Mouse (Mus musculus): Measurements from ENCODE around the gene Kdelr1. TPM values are rescaled to one million over a fixed set of nuclear protein-coding genes. Genes with fewer than 3 reads are reported as not detected.

Gene Kdelr1
- polyA plus RNA-seq, 1 experiment: 122 TPM

- peaks cover 20% of the 10 kb centered on the region for H3K79me3 ChIP-seq (ENCODE audit: low read depth)
- peaks cover 13% of the 10 kb centered on the region for H3K36me3 ChIP-seq (ENCODE audit: control insufficient read depth, insufficient read depth)
- H3ac ChIP-seq (ENCODE audit: control insufficient read depth, insufficient read length, low read depth): no peak overlapping the region
- peaks cover 24% of the 10 kb centered on the region for H3K79me2 ChIP-seq (ENCODE audit: control insufficient read depth, insufficient read depth)
- TF ChIP-seq FOSL1 (IDR thresholded peaks at IDR 0.05; ENCODE audit: insufficient read depth, low read length, poor library complexity, severe bottlenecking) (no peak), CEBPB (IDR thresholded peaks at IDR 0.05; ENCODE audit: low read depth) (no peak), CTCF (IDR thresholded peaks at IDR 0.05; ENCODE audit: control insufficient read depth, insufficient read depth, insufficient read length) (no peak), MAX (IDR thresholded peaks at IDR 0.05) (no peak), MYOD1 (IDR thresholded peaks at IDR 0.05; ENCODE audit: control insufficient read depth, insufficient read length, low read depth) (no peak), MYOG (IDR thresholded peaks at IDR 0.05; ENCODE audit: control insufficient read depth, extremely low read depth, insufficient read length) (no peak), USF1 (IDR thresholded peaks at IDR 0.05; ENCODE audit: low read depth) (no peak)
- H3K27me3 ChIP-seq (ENCODE audit: control insufficient read depth, insufficient read depth, insufficient read length): peaks cover 20% of the 10 kb centered on the region
- H3K4me3 ChIP-seq (ENCODE audit: insufficient read depth, poor library complexity, severe bottlenecking): no peak overlapping the region
These were observed 39.3 kb upstream of the Kdelr1 start for GRCm38 (mm10) chr7:45833148-45833790.

GRCm38 (mm10) chr7:45833924-45834323, 38.6 kb upstream of the Kdelr1 start:
- H3K27me3 ChIP-seq (ENCODE audit: control insufficient read depth, insufficient read depth, insufficient read length): peaks cover 20% of the 10 kb centered on the region

GRCm38 (mm10) chr7:45842950-45843744, 29.4 kb upstream of the Kdelr1 start:
- no peaks in the 10 kb centered on the region for H3K79me2 ChIP-seq (ENCODE audit: control insufficient read depth, insufficient read depth)
- no peaks in the 10 kb centered on the region for H3K79me3 ChIP-seq (ENCODE audit: low read depth)
- H3K36me3 ChIP-seq (ENCODE audit: control insufficient read depth, insufficient read depth): no peaks in the 10 kb centered on the region
- no peak overlapping the region for H3K4me3 ChIP-seq (ENCODE audit: insufficient read depth, poor library complexity, severe bottlenecking)
- no peaks in the 10 kb centered on the region for H3K27me3 ChIP-seq (ENCODE audit: control insufficient read depth, insufficient read depth, insufficient read length)
- TF ChIP-seq USF1 (IDR thresholded peaks at IDR 0.05; ENCODE audit: low read depth) (no peak), MAX (IDR thresholded peaks at IDR 0.05) (no peak), CTCF (IDR thresholded peaks at IDR 0.05; ENCODE audit: control insufficient read depth, insufficient read depth, insufficient read length) (no peak), MYOG (IDR thresholded peaks at IDR 0.05; ENCODE audit: control insufficient read depth, extremely low read depth, insufficient read length) (no peak)
- H3ac ChIP-seq (ENCODE audit: control insufficient read depth, insufficient read length, low read depth): no peak overlapping the region

More at GRCm38 (mm10) chr7:45833924-45834323, 38.6 kb upstream of the Kdelr1 start:
- no peak overlapping the region for H3K4me3 ChIP-seq (ENCODE audit: insufficient read depth, poor library complexity, severe bottlenecking)
- H3K79me3 ChIP-seq (ENCODE audit: low read depth): peaks cover 16% of the 10 kb centered on the region
- no peak overlapping the region for H3ac ChIP-seq (ENCODE audit: control insufficient read depth, insufficient read length, low read depth)
- peaks cover 8% of the 10 kb centered on the region for H3K36me3 ChIP-seq (ENCODE audit: control insufficient read depth, insufficient read depth)
- H3K79me2 ChIP-seq (ENCODE audit: control insufficient read depth, insufficient read depth): peaks cover 18% of the 10 kb centered on the region
- TF ChIP-seq MAX (IDR thresholded peaks at IDR 0.05): no peak
- no peak for TF ChIP-seq MYOG (IDR thresholded peaks at IDR 0.05; ENCODE audit: control insufficient read depth, extremely low read depth, insufficient read length)
- no peak for TF ChIP-seq CEBPB (IDR thresholded peaks at IDR 0.05; ENCODE audit: low read depth)
- no peak for TF ChIP-seq FOSL1 (IDR thresholded peaks at IDR 0.05; ENCODE audit: insufficient read depth, low read length, poor library complexity, severe bottlenecking)
- no peak for TF ChIP-seq USF1 (IDR thresholded peaks at IDR 0.05; ENCODE audit: low read depth)
- no peak for TF ChIP-seq CTCF (IDR thresholded peaks at IDR 0.05; ENCODE audit: control insufficient read depth, insufficient read depth, insufficient read length)
- no peak for TF ChIP-seq MYOD1 (IDR thresholded peaks at IDR 0.05; ENCODE audit: control insufficient read depth, insufficient read length, low read depth)

GRCm38 (mm10) chr7:45848447-45849027, 24.0 kb upstream of the Kdelr1 start:
- no peaks in the 10 kb centered on the region for H3K36me3 ChIP-seq (ENCODE audit: control insufficient read depth, insufficient read depth)
- no peak for TF ChIP-seq FOSL1 (IDR thresholded peaks at IDR 0.05; ENCODE audit: insufficient read depth, low read length, poor library complexity, severe bottlenecking)
- no peak for TF ChIP-seq USF1 (IDR thresholded peaks at IDR 0.05; ENCODE audit: low read depth)
- no peak for TF ChIP-seq MYOD1 (IDR thresholded peaks at IDR 0.05; ENCODE audit: control insufficient read depth, insufficient read length, low read depth)
- no peak for TF ChIP-seq CEBPB (IDR thresholded peaks at IDR 0.05; ENCODE audit: low read depth)
- TF ChIP-seq CTCF (IDR thresholded peaks at IDR 0.05; ENCODE audit: control insufficient read depth, insufficient read depth, insufficient read length): no peak
- TF ChIP-seq MAX (IDR thresholded peaks at IDR 0.05): no peak
- TF ChIP-seq MYOG (IDR thresholded peaks at IDR 0.05; ENCODE audit: control insufficient read depth, extremely low read depth, insufficient read length): no peak
- no peaks in the 10 kb centered on the region for H3K79me2 ChIP-seq (ENCODE audit: control insufficient read depth, insufficient read depth)
- H3K27me3 ChIP-seq (ENCODE audit: control insufficient read depth, insufficient read depth, insufficient read length): no peaks in the 10 kb centered on the region
- no peak overlapping the region for H3K4me3 ChIP-seq (ENCODE audit: insufficient read depth, poor library complexity, severe bottlenecking)
- no peaks in the 10 kb centered on the region for H3K79me3 ChIP-seq (ENCODE audit: low read depth)
- no peak overlapping the region for H3ac ChIP-seq (ENCODE audit: control insufficient read depth, insufficient read length, low read depth)

- TF ChIP-seq CTCF (IDR thresholded peaks at IDR 0.05; ENCODE audit: control insufficient read depth, insufficient read depth, insufficient read length) (no peak), MAX (IDR thresholded peaks at IDR 0.05) (no peak), MYOG (IDR thresholded peaks at IDR 0.05; ENCODE audit: control insufficient read depth, extremely low read depth, insufficient read length) (no peak), CEBPB (IDR thresholded peaks at IDR 0.05; ENCODE audit: low read depth) (no peak), USF1 (IDR thresholded peaks at IDR 0.05; ENCODE audit: low read depth) (no peak), FOSL1 (IDR thresholded peaks at IDR 0.05; ENCODE audit: insufficient read depth, low read length, poor library complexity, severe bottlenecking) (no peak), MYOD1 (IDR thresholded peaks at IDR 0.05; ENCODE audit: control insufficient read depth, insufficient read length, low read depth) (no peak)
- Histone ChIP-seq H3K4me3 (ENCODE audit: insufficient read depth, poor library complexity, severe bottlenecking) (no peak overlapping the region), H3K79me3 (ENCODE audit: low read depth) (no peaks in the 10 kb centered on the region), H3ac (ENCODE audit: control insufficient read depth, insufficient read length, low read depth) (no peak overlapping the region), H3K36me3 (ENCODE audit: control insufficient read depth, insufficient read depth) (no peaks in the 10 kb centered on the region), H3K79me2 (ENCODE audit: control insufficient read depth, insufficient read depth) (no peaks in the 10 kb centered on the region), H3K27me3 (ENCODE audit: control insufficient read depth, insufficient read depth, insufficient read length) (no peaks in the 10 kb centered on the region)
These were observed 21.9 kb upstream of the Kdelr1 start for GRCm38 (mm10) chr7:45850661-45851060.

Measured in C2C12 (cell line).